Mouse (Mus musculus) heart, postnatal 0 days (tissue): Measurements from ENCODE around the gene Idh3b. TPM values are rescaled to one million over a fixed set of nuclear protein-coding genes. Genes with fewer than 3 reads are reported as not detected.

Experiments
- ATAC-seq: fragments of 200-750 bp; cut with Nextera tagmentation; 2 replicates; pipeline ENCODE4 v1.8.0; 2017; ENCODE audit warnings: low read depth, moderate number of reproducible peaks, moderate library complexity; ENCODE audit not compliant: insufficient read depth
- DNase-seq: peaks from one replicate; pipeline ENCODE4 v3.0.0-alpha.2; 2016; ENCODE audit warnings: low spot score
- H3K27ac ChIP-seq: fragments of 300-500 bp; sonication (generic); 2 replicates; pipeline ENCODE4 v1.5.1; 2014; ENCODE audit warnings: low read depth, mild to moderate bottlenecking
- H3K27me3 ChIP-seq: fragments of 300-500 bp; sonication (generic); 2 replicates; pipeline ENCODE4 v1.6.1; 2014; ENCODE audit warnings: low read length, mixed read lengths; ENCODE audit not compliant: control insufficient read depth, insufficient read depth
- H3K36me3 ChIP-seq: fragments of 300-500 bp; sonication (generic); replicated peaks from 2 replicates; pipeline ENCODE4 v1.6.1; 2014; ENCODE audit warnings: low read length, mixed read lengths; ENCODE audit not compliant: control insufficient read depth, insufficient read depth
- H3K4me1 ChIP-seq: fragments of 300-500 bp; sonication (generic); 2 replicates; pipeline ENCODE4 v1.6.1; 2014; ENCODE audit warnings: antibody characterized with exemption; ENCODE audit not compliant: control insufficient read depth, insufficient read depth
- H3K4me2 ChIP-seq: fragments of 300-500 bp; sonication (generic); 2 replicates; pipeline ENCODE4 v1.6.1; 2014; ENCODE audit warnings: low read depth, mild to moderate bottlenecking, low read length, moderate library complexity
- H3K4me3 ChIP-seq: fragments of 300-500 bp; sonication (generic); 2 replicates; pipeline ENCODE4 v1.5.1; 2014; ENCODE audit warnings: low read depth, low read length
- H3K9ac ChIP-seq: fragments of 300-500 bp; sonication (generic); replicated peaks from 2 replicates; pipeline ENCODE4 v1.6.1; 2014; ENCODE audit warnings: low read depth, low read length, mixed read lengths
- H3K9me3 ChIP-seq: fragments of 300-500 bp; sonication (generic); replicated peaks from 2 replicates; pipeline ENCODE4 v1.6.1; 2016; ENCODE audit warnings: low read length; ENCODE audit not compliant: control insufficient read depth
- CTCF ChIP-seq: IDR thresholded peaks from 2 replicates; pipeline ENCODE4 v1.5.1; 2016; ENCODE audit warnings: antibody characterized with exemption, control low read depth, low read depth
- EP300 ChIP-seq: IDR thresholded peaks from 2 replicates; pipeline ENCODE4 v1.6.1; 2016; ENCODE audit warnings: antibody characterized with exemption, low read depth
- WGBS: fragments of 180-500 bp; shearing (Covaris S2); extraction: QIAGEN DNeasy Blood & Tissue Kit; methylation state at CpG from one replicate; pipeline ENCODE4 v1.1.7; 2014; 5-methylcytosine and 5-hydroxymethylcytosine counted together
- polyA plus RNA-seq: library from polyadenylated mRNA; unstranded; fragments of >200 nt; fragmentation: Nextera tagmentation; extraction: Ambion mirVana; gene quantifications from 2 replicates; pipeline ENCODE4 v1.2.1, GENCODE M21; 2015
- total RNA-seq: library from RNA; depleted of rRNA; stranded (reverse); fragments of >200 nt; gene quantifications from 2 replicates; pipeline ENCODE4 v1.2.3, GENCODE M21; 2014; ENCODE audit warnings: low replicate concordance

Idh3b gene
- total and polyA plus RNA-seq, 2 experiments from 2014 or later, result 497 to 512 TPM

DNA sequence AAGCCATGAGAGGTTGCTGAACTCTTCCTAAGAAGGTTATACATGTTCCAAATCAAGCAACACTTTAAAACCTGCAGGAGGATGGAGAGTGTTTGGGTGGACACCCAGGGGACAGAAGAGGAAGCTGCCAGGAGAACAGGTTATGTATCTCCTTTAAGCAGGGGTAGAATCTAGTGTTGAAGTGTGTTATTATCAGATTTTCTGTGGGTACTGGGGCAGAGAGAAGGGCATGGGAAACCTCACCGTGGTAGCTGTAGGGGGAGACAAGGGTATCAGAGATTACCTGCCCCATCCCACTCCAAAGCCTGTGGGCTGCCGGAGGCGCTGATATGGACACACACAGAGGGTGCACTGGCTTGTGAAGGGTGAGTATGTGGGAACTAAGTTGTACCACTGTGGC, 8.7 kb upstream of the Idh3b start:
- Histone ChIP-seq H3K4me3 (no peak overlapping the region), H3K9ac (no peak overlapping the region), H3K27me3 (peaks cover 42% of the 10 kb centered on the region), H3K9me3 (no peaks in the 10 kb centered on the region), H3K27ac (no peak overlapping the region), H3K4me2 (no peak overlapping the region), H3K36me3 (no peaks in the 10 kb centered on the region), H3K4me1 (peaks cover 8% of the 10 kb centered on the region; the same call in 1 of the 2 replicates)
- 53% methylated on average over 3 of the region's 3 CpGs for WGBS
- TF ChIP-seq EP300, result no peak
- no peak for TF ChIP-seq CTCF
- DNase-seq (no peak), ATAC-seq (no peak)

DNA sequence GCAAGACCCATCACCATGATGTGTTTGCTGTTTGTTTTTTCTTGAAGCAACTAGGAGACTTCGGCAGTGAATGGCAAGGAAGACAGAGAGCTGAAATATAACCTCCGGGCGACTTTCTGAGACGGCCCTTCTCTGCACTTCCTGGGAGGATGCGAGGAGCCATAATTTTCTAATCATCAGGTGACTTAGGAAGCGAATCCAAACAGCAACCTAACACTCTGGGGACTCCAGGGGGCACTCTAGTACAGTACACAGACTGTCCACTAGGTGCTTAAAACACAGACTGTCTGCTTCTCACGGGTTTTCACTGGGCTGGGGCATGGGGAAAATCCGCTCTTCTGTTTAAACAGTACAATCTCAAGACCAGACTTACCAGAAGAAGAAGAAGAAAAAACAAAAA, 7.1 kb upstream of the Idh3b start:
- H3K4me2 ChIP-seq, result peak overlapping the region; percentile 30; the same call in 1 of the 2 replicates

DNA sequence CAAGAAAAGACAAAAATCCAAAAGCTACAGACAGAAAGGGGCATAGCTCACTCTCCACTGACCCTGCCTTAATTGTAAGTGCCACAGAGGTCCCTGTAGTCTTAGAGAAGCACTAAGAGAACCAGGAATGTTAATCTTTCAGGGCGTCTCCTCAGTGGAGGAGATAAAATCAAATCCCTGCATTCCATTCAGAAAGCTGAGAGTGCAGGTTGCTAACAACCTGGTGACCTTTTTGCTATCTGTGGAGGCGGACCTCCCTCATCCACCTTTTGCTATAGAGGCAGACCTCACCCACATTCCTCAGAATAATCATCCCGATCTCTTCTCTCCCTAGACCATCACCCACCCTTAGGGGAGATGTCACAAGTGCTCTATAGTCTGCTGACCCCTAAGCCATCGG, 4.7 kb upstream of the Idh3b start:
- no peak overlapping the region for H3K4me3 ChIP-seq
- H3K4me1 ChIP-seq, result no peaks in the 10 kb centered on the region
- H3K9ac ChIP-seq, result no peak overlapping the region
- H3K27ac ChIP-seq, result no peak overlapping the region
- WGBS, result 51% methylated on average over 4 of the region's 4 CpGs
- ATAC-seq (no peak), DNase-seq (no peak)
- peaks cover 7% of the 10 kb centered on the region for H3K27me3 ChIP-seq
- H3K9me3 ChIP-seq, result no peaks in the 10 kb centered on the region
- no peak overlapping the region for H3K4me2 ChIP-seq
- H3K36me3 ChIP-seq, result no peaks in the 10 kb centered on the region
- TF ChIP-seq EP300, result no peak
- TF ChIP-seq CTCF, result no peak

More for the DNA sequence above, 7.1 kb upstream of the Idh3b start:
- H3K4me1 ChIP-seq, result peaks cover 8% of the 10 kb centered on the region; the same call in 1 of the 2 replicates
- ATAC-seq (peak; percentile 80), DNase-seq (peak; percentile 84)
- H3K4me3 ChIP-seq, result no peak overlapping the region
- WGBS, result 9% methylated on average over 8 of the region's 8 CpGs
- TF ChIP-seq CTCF (peak; percentile 92), EP300 (no peak)
- H3K36me3 ChIP-seq, result no peaks in the 10 kb centered on the region
- peaks cover 28% of the 10 kb centered on the region for H3K27me3 ChIP-seq
- no peak overlapping the region for H3K9ac ChIP-seq
- H3K9me3 ChIP-seq, result no peaks in the 10 kb centered on the region
- no peak overlapping the region for H3K27ac ChIP-seq

- peaks cover 8% of the 10 kb centered on the region for H3K4me1 ChIP-seq
- no peak overlapping the region for H3K9ac ChIP-seq
- H3K4me2 ChIP-seq, result no peak overlapping the region
- H3K27me3 ChIP-seq, result no peaks in the 10 kb centered on the region
- no peak overlapping the region for H3K27ac ChIP-seq
- DNase-seq (no peak), ATAC-seq (no peak)
- 63% methylated on average over 4 of the region's 4 CpGs for WGBS
- no peaks in the 10 kb centered on the region for H3K9me3 ChIP-seq
- H3K36me3 ChIP-seq, result peaks cover 56% of the 10 kb centered on the region
- TF ChIP-seq EP300 (no peak), CTCF (no peak)
- H3K4me3 ChIP-seq, result no peak overlapping the region
Observed at GRCm38 (mm10) chr2:130280818-130281217, 3.5 kb downstream of the Idh3b start.

DNA sequence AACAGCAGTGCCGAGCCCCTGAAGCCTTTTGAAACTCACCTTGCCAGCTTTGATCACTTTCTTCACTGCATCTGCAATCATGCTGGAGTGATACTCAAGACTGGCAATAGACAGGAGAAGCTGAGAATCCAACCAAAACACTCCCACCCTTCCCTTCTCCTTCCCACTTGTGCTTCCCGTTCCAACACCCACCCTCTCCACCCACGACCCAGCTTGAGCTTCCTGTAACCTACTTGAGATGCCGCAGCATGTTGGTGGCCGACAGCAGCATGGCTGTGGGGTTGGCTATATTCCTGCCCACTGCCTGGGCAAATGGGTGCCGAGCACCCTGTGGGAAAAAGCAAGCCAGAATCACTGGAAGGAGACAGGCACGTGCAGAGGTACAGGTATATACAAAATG, 4.1 kb downstream of the Idh3b start:
- Histone ChIP-seq H3K9ac (no peak overlapping the region), H3K9me3 (no peaks in the 10 kb centered on the region), H3K4me3 (no peak overlapping the region), H3K4me2 (no peak overlapping the region), H3K27ac (no peak overlapping the region), H3K27me3 (no peaks in the 10 kb centered on the region), H3K36me3 (peaks cover 59% of the 10 kb centered on the region), H3K4me1 (peaks cover 12% of the 10 kb centered on the region)
- ATAC-seq, result no peak
- no peak for DNase-seq
- 57% methylated on average over 7 of the region's 7 CpGs for WGBS
- TF ChIP-seq EP300, result no peak
- TF ChIP-seq CTCF, result no peak

DNA sequence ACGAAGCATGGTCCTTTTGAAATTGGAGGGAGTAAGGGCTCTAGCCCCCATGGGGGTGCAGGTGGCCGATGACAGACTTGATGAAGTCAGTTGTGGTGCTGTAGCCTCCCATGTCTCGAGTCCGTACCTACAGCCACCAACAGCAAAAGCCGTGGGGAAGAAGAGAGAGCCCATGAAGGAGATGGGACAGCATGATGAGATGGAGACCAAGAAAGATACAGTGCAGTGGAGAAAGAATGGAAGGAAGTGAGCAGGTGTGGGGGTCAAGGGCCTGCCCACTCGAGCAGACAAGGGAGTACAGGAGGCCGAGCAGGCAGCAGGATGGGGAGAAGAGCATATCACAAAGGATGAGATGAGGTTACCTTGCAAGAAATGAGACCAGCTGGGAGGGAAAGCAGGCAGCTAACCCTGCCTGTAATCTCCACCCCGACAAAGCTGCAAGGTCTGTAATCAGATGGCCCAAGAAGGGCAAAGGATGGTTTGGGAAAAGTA, 4.7 kb downstream of the Idh3b start:
- DNase-seq, result no peak
- Histone ChIP-seq H3K27ac (no peak overlapping the region), H3K27me3 (no peaks in the 10 kb centered on the region), H3K36me3 (peaks cover 59% of the 10 kb centered on the region), H3K4me3 (no peak overlapping the region), H3K4me1 (peaks cover 17% of the 10 kb centered on the region), H3K9me3 (no peaks in the 10 kb centered on the region), H3K9ac (no peak overlapping the region), H3K4me2 (no peak overlapping the region)
- no peak for TF ChIP-seq CTCF
- no peak for TF ChIP-seq EP300
- WGBS, result 42% methylated on average over 8 of the region's 8 CpGs
- no peak for ATAC-seq
